In genomic region chr3:116807811-116808506, GRCm38 (mm10) we compare ENCODE assay signal across 8 mouse cellular contexts. TPM values are rescaled to one million over a fixed set of nuclear protein-coding genes. Genes with fewer than 3 reads are reported as not detected.
DNase-seq lines count a peak whose midpoint lies in the region; ATAC-seq lines count a peak whose summit lies in the region.

TSS of gene Agl (minus strand) at chr3:116808166.

- peak; percentile 96 for ATAC-seq in inflammation-experienced regulatory T-cells, adult 6 months
- ATAC-seq in megakaryocyte-erythroid progenitor cell, adult 5-6 weeks (replicated peaks; ENCODE audit: low FRiP score, low TSS enrichment, poor library complexity, severe bottlenecking): peak; percentile 96

- peak; percentile 95 for DNase-seq in adipocyte (ENCODE audit: low spot score)
- DNase-seq in embryo, embryonic 10 days (ENCODE audit: low spot score): peak; percentile 99
- DNase-seq in gastrocnemius, postnatal 14 days: peak; percentile 99
- peak; percentile 90 to 99 for DNase-seq in left cerebral cortex, postnatal 10 days (ENCODE audit: extremely low spot score in 1 of 2, low spot score in 2 of 2)
- DNase-seq in right cerebral cortex, postnatal 25 days: peak; percentile 88
- DNase-seq in urinary bladder, postnatal 4 days (ENCODE audit: low spot score in 2 of 2): peak; percentile 96 to 97

- intact Hi-C loops in gastrocnemius, postnatal 14 days (cut with DNase I; ENCODE audit: low total_unique reads): no loop called here
- intact Hi-C loops in left cerebral cortex, postnatal 10 days (cut with DNase I): no loop called here

RNA-seq across cellular contexts. Expression of gene Agl, which starts in this region (rescaled TPM):
- total RNA-seq in gastrocnemius, postnatal 14 days (2021): 100 to 1,000 TPM; 546 to 661 TPM
- polyA plus RNA-seq in inflammation-experienced regulatory T-cells, adult 6 months (2017; shearing (Covaris generic)): 1 to 10 TPM; 1.8 to 3.1 (median 1.8) TPM
- total RNA-seq in left cerebral cortex, postnatal 10 days (2021): 10 to 100 TPM; 25.5 to 26.1 TPM
- total RNA-seq in megakaryocyte-erythroid progenitor cell, adult 5-6 weeks (2014; fragmentation: Nextera tagmentation): 11.3 and 13.3 TPM in 2 replicates
- total RNA-seq in megakaryocyte-erythroid progenitor cell, adult 5-6 weeks (2017): 6.2 and 7.8 TPM in 2 replicates

Comparison
In these comparisons a context has a peak if more than half of its experiments do, and no peak if none do; other contexts are left out.
1. Peak in every context shown above with its lines: DNase-seq and ATAC-seq.
2. RNA of gene Agl (total RNA-seq): 546 to 661 TPM in gastrocnemius, postnatal 14 days; 25.5 to 26.1 TPM in left cerebral cortex, postnatal 10 days and 6.2 to 13.3 TPM in megakaryocyte-erythroid progenitor cell, adult 5-6 weeks; every median in the first group is over 10 times any median in the second.